In genomic region chr16:23988466-23989208, GRCm38 (mm10) we compare ENCODE assay signal across 8 mouse cellular contexts. TPM values are rescaled to one million over a fixed set of nuclear protein-coding genes. Genes with fewer than 3 reads are reported as not detected.
DNase-seq lines count a peak whose midpoint lies in the region; ATAC-seq and TF ChIP-seq lines count a peak whose summit lies in the region.

Gene Gm37419, plus strand, starts transcription at chr16:23988482.
Gene Bcl6, minus strand, starts transcription at chr16:23988852.

- peaks cover 10% of the 10 kb centered on the region in 2 experiments; a peak in 2 of 4 replicates for H3K4me1 ChIP-seq in ES-E14 (ENCODE audit: control insufficient read depth in 2 of 2, insufficient read depth in 2 of 2, low read length in 2 of 2, poor library complexity in 1 of 2)
- H3K4me1 ChIP-seq in hindbrain, embryonic 11.5 days (replicated peaks; ENCODE audit: control insufficient read depth, insufficient read depth, low read length): peaks cover 6% of the 10 kb centered on the region
- H3K4me1 ChIP-seq in lung, embryonic 16.5 days (replicated peaks; ENCODE audit: control insufficient read depth, insufficient read depth, low read length): peaks cover 29% of the 10 kb centered on the region
- H3K4me1 ChIP-seq in thymus, adult 2 months (replicated peaks; ENCODE audit: control insufficient read depth, insufficient read depth, low read length): peaks cover 24% of the 10 kb centered on the region

- peak within 1 kb of the TSS; percentile 92 for H3K27ac ChIP-seq in ES-E14 (ENCODE audit: insufficient read depth, low read depth, low read length, poor library complexity, severe bottlenecking)
- H3K27ac ChIP-seq in hindbrain, embryonic 11.5 days (ENCODE audit: low read depth, low read length): peak within 1 kb of the TSS; percentile 95
- H3K27ac ChIP-seq in lung, embryonic 16.5 days (ENCODE audit: low read length): peak within 1 kb of the TSS; percentile 98
- H3K27ac ChIP-seq in thymus, adult 2 months (ENCODE audit: control insufficient read depth, insufficient read depth, low read length): peak within 1 kb of the TSS; percentile 93

- under 1% methylated on average over 68 of the region's 68 CpGs for WGBS in hindbrain, embryonic 11.5 days
- 0% methylated on average over 68 of the region's 68 CpGs for WGBS in lung, embryonic 16.5 days
- WGBS in thymus, adult 2 months: under 1% methylated on average over 68 of the region's 68 CpGs

- peak within 1 kb of the TSS; percentile 97 for H3K4me2 ChIP-seq in hindbrain, embryonic 11.5 days (replicated peaks; ENCODE audit: low read depth, low read length)
- H3K4me2 ChIP-seq in lung, embryonic 16.5 days (ENCODE audit: low read depth, low read length): peak within 1 kb of the TSS; percentile 96

- peaks cover 27% of the 10 kb centered on the region for H3K27me3 ChIP-seq in hindbrain, embryonic 11.5 days (ENCODE audit: control insufficient read depth, insufficient read depth, low read length)
- no peaks in the 10 kb centered on the region for H3K27me3 ChIP-seq in lung, embryonic 16.5 days (ENCODE audit: control insufficient read depth, insufficient read depth, low read depth, low read length)
- H3K27me3 ChIP-seq in thymus, adult 2 months (ENCODE audit: control insufficient read depth, insufficient read depth, low read length): no peaks in the 10 kb centered on the region

- DNase-seq in ES-E14 (ENCODE audit: low read depth, low spot score): peak; percentile 75
- peak; percentile 90 for DNase-seq in cerebellum, adult 8-10 months
- DNase-seq in hindbrain, embryonic 11.5 days (ENCODE audit: low spot score): peak; percentile 90
- peak; percentile 87 for DNase-seq in layer of hippocampus, adult 9-11 months
- peak; percentile 79 for DNase-seq in ovary, adult 18-20 months (ENCODE audit: low spot score)
- DNase-seq in thymus, adult 2 months: peak; percentile 75

- in situ Hi-C loops in ES-E14 (cut with MboI; ENCODE audit: low sequenced_read_pairs in 2 of 2, unreplicated experiment in 2 of 2): loop anchor here (10.0 to 25.0 kb wide), 4 partner anchors 324 to 1276 kb away; no protein-coding TSS in a partner anchor

- ATAC-seq in frontal cortex, adult (ENCODE audit: low TSS enrichment): peak; percentile 76
- ATAC-seq in hindbrain, embryonic 11.5 days (ENCODE audit: low FRiP score): peak; percentile 87
- ATAC-seq in lung, embryonic 16.5 days (ENCODE audit: low read depth): peak; percentile 78

- peak; percentile 54; the same call in 1 of the 2 replicates for TF ChIP-seq CTCF in thymus, adult 2 months (IDR thresholded peaks at IDR 0.05; ENCODE audit: borderline replicate concordance, control insufficient read depth, extremely low read depth, insufficient read depth, low read length, poor library complexity)

- H3K36me3 ChIP-seq in ES-E14 (ENCODE audit: control insufficient read depth, insufficient read depth, low read length, poor library complexity, severe bottlenecking): no peaks in the 10 kb centered on the region
- no peaks in the 10 kb centered on the region for H3K36me3 ChIP-seq in hindbrain, embryonic 11.5 days (ENCODE audit: control insufficient read depth, insufficient read depth, low read length)
- H3K36me3 ChIP-seq in lung, embryonic 16.5 days (ENCODE audit: control insufficient read depth, insufficient read depth, low read length): no peaks in the 10 kb centered on the region; the same call in 1 of the 2 replicates
- no peaks in the 10 kb centered on the region for H3K36me3 ChIP-seq in thymus, adult 2 months (ENCODE audit: control insufficient read depth, insufficient read depth, low read length)

- TF ChIP-seq POLR2A in thymus, adult 2 months (IDR thresholded peaks at IDR 0.05; ENCODE audit: control insufficient read depth, extremely low read depth, insufficient read depth, low read length, poor library complexity): peak; percentile 47; the same call in 1 of the 2 replicates

- peak within 1 kb of the TSS; percentile 71 to 97 for H3K4me3 ChIP-seq in ES-E14 (ENCODE audit: insufficient read depth in 1 of 2, low read depth in 1 of 2, low read length in 2 of 2, poor library complexity in 1 of 2, severe bottlenecking in 1 of 2)
- peak within 1 kb of the TSS; percentile 58 for H3K4me3 ChIP-seq in hindbrain, embryonic 11.5 days (ENCODE audit: low read depth, low read length)
- H3K4me3 ChIP-seq in lung, embryonic 16.5 days (ENCODE audit: low read length): peak within 1 kb of the TSS; percentile 84
- peak within 1 kb of the TSS; percentile 96 for H3K4me3 ChIP-seq in thymus, adult 2 months (ENCODE audit: control insufficient read depth, insufficient read depth, low read length)

- H3K9ac ChIP-seq in ES-E14 (ENCODE audit: insufficient read depth, low read depth, low read length, poor library complexity, severe bottlenecking): peak within 1 kb of the TSS; percentile 96
- peak within 1 kb of the TSS; percentile 82 for H3K9ac ChIP-seq in hindbrain, embryonic 11.5 days (ENCODE audit: low read depth, low read length)
- peak within 1 kb of the TSS; percentile 88 for H3K9ac ChIP-seq in lung, embryonic 16.5 days (ENCODE audit: low read length)

- no peaks in the 10 kb centered on the region for H3K9me3 ChIP-seq in ES-E14 (ENCODE audit: control insufficient read depth, insufficient read depth, low read depth, low read length)
- H3K9me3 ChIP-seq in hindbrain, embryonic 11.5 days (ENCODE audit: control insufficient read depth, low read length): no peaks in the 10 kb centered on the region
- H3K9me3 ChIP-seq in lung, embryonic 16.5 days (ENCODE audit: control insufficient read depth, low read length): no peaks in the 10 kb centered on the region

TF ChIP-seq in ES-E14, 5 proteins besides CTCF, POLR2A, EP300 and RAD21:
- TF ChIP-seq MAFK (IDR thresholded peaks at IDR 0.05; ENCODE audit: insufficient read depth, low read depth, low read length): no peak
TF ChIP-seq in ES-E14: peak in this region for 0.

RNA-seq across cellular contexts. Expression of gene Gm37419, which starts in this region (rescaled TPM):
- not detected in 2 replicates for total RNA-seq in ES-E14 (2012; rRNA removed)
- not detected in 2 replicates for polyA plus RNA-seq in hindbrain, embryonic 11.5 days (2014; fragmentation: Nextera tagmentation; extraction: Ambion mirVana)
- not detected in 2 replicates for polyA plus RNA-seq in lung, embryonic 16.5 days (2015; fragmentation: Nextera tagmentation; extraction: Ambion mirVana)
- polyA plus RNA-seq in thymus, adult 2 months (2012; rRNA removed): not detected in 2 replicates

RNA-seq across cellular contexts. Expression of gene Bcl6, which starts in this region (rescaled TPM):
- 1.1 and 1.5 TPM in 2 replicates for total RNA-seq in ES-E14 (2012; rRNA removed)
- 0.06 and 0.11 TPM in 2 replicates for polyA plus RNA-seq in hindbrain, embryonic 11.5 days (2014; fragmentation: Nextera tagmentation; extraction: Ambion mirVana)
- polyA plus RNA-seq in lung, embryonic 16.5 days (2015; fragmentation: Nextera tagmentation; extraction: Ambion mirVana): 1.6 and 2.4 TPM in 2 replicates
- 103 and 116 TPM in 2 replicates for polyA plus RNA-seq in thymus, adult 2 months (2012; rRNA removed)

Comparison
In these comparisons a context has a peak if more than half of its experiments do, and no peak if none do; other contexts are left out.
1. Peak in every context shown above with its lines: DNase-seq, ATAC-seq, H3K4me3 ChIP-seq and H3K27ac ChIP-seq.
2. RNA of gene Bcl6 (polyA plus RNA-seq): 103 to 116 TPM in thymus, adult 2 months; 1.6 to 2.4 TPM in lung, embryonic 16.5 days and 0.06 to 0.11 TPM in hindbrain, embryonic 11.5 days; every median in the first group is over 10 times any median in the second.
3. Peak in DNase-seq, ATAC-seq, H3K4me3 ChIP-seq, H3K27ac ChIP-seq, H3K9ac ChIP-seq and H3K4me2 ChIP-seq in hindbrain, embryonic 11.5 days; RNA of the genes that start here not detected or under 1 TPM.